Mouse (Mus musculus) urinary bladder, postnatal 10 days (tissue): ENCODE results near the gene Irx5.

Source experiments
- DNase-seq: peaks from one replicate; pipeline ENCODE4 v3.0.0; 2022; ENCODE audit warnings: low spot score

The Irx5 gene

GRCm38 (mm10) chr8:92357398-92357981, at the start of gene Irx5:
Gene Irx5, plus strand, starts transcription at chr8:92357625.
- no peak for DNase-seq

GRCm38 (mm10) chr8:92312178-92312577, 45.2 kb upstream of the Irx5 start:
- DNase-seq, result no peak

GRCm38 (mm10) chr8:92313707-92314106, 43.7 kb upstream of the Irx5 start:
- DNase-seq, result no peak

- DNase-seq, result no peak
These were observed 33.7 kb upstream of the Irx5 start for GRCm38 (mm10) chr8:92323751-92324150.

- DNase-seq, result no peak
These were observed 30.2 kb upstream of the Irx5 start for GRCm38 (mm10) chr8:92327176-92327575.

- no peak for DNase-seq
These were observed 28.2 kb upstream of the Irx5 start for GRCm38 (mm10) chr8:92329273-92329672.

- DNase-seq, result no peak
These were observed 25.6 kb upstream of the Irx5 start for GRCm38 (mm10) chr8:92331811-92332210.

GRCm38 (mm10) chr8:92333406-92333805, 24.0 kb upstream of the Irx5 start:
- no peak for DNase-seq

GRCm38 (mm10) chr8:92335079-92335478, 22.3 kb upstream of the Irx5 start:
- no peak for DNase-seq

- DNase-seq, result no peak
These were observed 21.4 kb upstream of the Irx5 start for GRCm38 (mm10) chr8:92336041-92336440.

- DNase-seq, result no peak
These were observed 13.9 kb upstream of the Irx5 start for GRCm38 (mm10) chr8:92343544-92343943.

GRCm38 (mm10) chr8:92349898-92350486, 7.4 kb upstream of the Irx5 start:
- no peak for DNase-seq

- DNase-seq, result no peak
These were observed 4.0 kb upstream of the Irx5 start for GRCm38 (mm10) chr8:92353405-92353804.

GRCm38 (mm10) chr8:92354536-92355482, 2.6 kb upstream of the Irx5 start:
- DNase-seq, result no peak

- peak; percentile 81 for DNase-seq
These were observed 1.5 kb upstream of the Irx5 start for GRCm38 (mm10) chr8:92355701-92356612.

- no peak for DNase-seq
These were observed 631 bp upstream of the Irx5 start for GRCm38 (mm10) chr8:92356613-92357375.

GRCm38 (mm10) chr8:92358141-92358999, 945 bp downstream of the Irx5 start:
- no peak for DNase-seq

GRCm38 (mm10) chr8:92359000-92359832, 1.8 kb downstream of the Irx5 start:
- no peak for DNase-seq

GRCm38 (mm10) chr8:92359833-92360082, 2.3 kb downstream of the Irx5 start:
- DNase-seq, result no peak
